Mouse (Mus musculus) megakaryocyte, embryonic 14.5 days (primary cell): ENCODE measurements around the gene Zzz3.

Experiments used
- FLI1 ChIP-seq: IDR thresholded peaks from 2 replicates; pipeline ENCODE4 v1.6.1; 2012; ENCODE audit warnings: low read length, inconsistent platforms, mixed read lengths
- GATA1 ChIP-seq: IDR thresholded peaks from 3 replicates; pipeline ENCODE4 v1.6.1; 2012; ENCODE audit warnings: mixed read lengths, low read length, inconsistent platforms, borderline replicate concordance

DNA sequence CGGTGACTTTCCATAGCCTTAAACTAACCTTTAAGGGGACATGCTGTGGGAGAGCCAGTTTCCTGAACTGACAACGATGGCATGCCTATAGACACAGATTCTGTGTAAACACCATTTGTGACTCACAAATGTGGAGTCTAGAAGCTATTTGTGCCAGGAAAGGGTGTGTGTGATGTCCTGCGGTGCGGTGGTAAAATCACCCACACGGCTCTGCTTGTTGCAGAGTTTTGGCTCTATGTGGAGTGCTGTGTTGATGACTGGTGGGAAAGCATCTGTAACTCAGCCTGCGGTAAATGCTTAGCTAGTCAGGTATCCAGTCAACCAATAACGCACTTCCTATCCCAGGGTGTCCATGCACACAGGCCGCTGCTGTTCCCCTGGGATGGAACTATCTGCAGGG lies 112.6 kb downstream of the Zzz3 start:
- TF ChIP-seq GATA1 = no peak
- TF ChIP-seq FLI1 = no peak
